Mouse (Mus musculus) brown adipose tissue, adult 24 weeks (tissue): ENCODE measurements around the gene Naa40. TPM values are rescaled to one million over a fixed set of nuclear protein-coding genes. Genes with fewer than 3 reads are reported as not detected.

Source experiments
- H3K27ac ChIP-seq: fragments of 200-500 bp; replicated peaks from 2 replicates; pipeline ENCODE4 v1.5.1; 2012; ENCODE audit warnings: low read depth, mild to moderate bottlenecking, low read length
- H3K4me1 ChIP-seq: fragments of 200-500 bp; 2 replicates; pipeline ENCODE4 v1.6.1; 2012; ENCODE audit warnings: low read length, mixed read lengths; ENCODE audit not compliant: control insufficient read depth, insufficient read depth, insufficient read length
- H3K4me3 ChIP-seq: fragments of 200-500 bp; 2 replicates; pipeline ENCODE4 v1.5.1; 2012; ENCODE audit warnings: low read depth, mild to moderate bottlenecking, low read length, moderate library complexity; ENCODE audit not compliant: insufficient read depth
- polyA plus RNA-seq: library from polyadenylated mRNA; stranded (reverse); fragments of >200 nt; gene quantifications from 2 replicates; pipeline ENCODE4 v1.2.4, GENCODE M21; 2012; ENCODE audit not compliant: missing spikeins, insufficient read depth, insufficient read length

Naa40 gene
- polyA plus RNA-seq: 9.6 and 10.3 TPM in 2 replicates

GRCm38 (mm10) chr19:7240782-7241690, at the start of gene Naa40:
TSS of gene Naa40 (minus strand) at chr19:7241183.
- Histone ChIP-seq H3K4me3 (peak within 1 kb of the TSS; percentile 80), H3K27ac (peak within 1 kb of the TSS; percentile 67), H3K4me1 (peaks cover 5% of the 10 kb centered on the region)

GRCm38 (mm10) chr19:7289767-7290166, 48.8 kb upstream of the Naa40 start:
- Histone ChIP-seq H3K27ac (no peak overlapping the region), H3K4me3 (no peak overlapping the region), H3K4me1 (peaks cover 23% of the 10 kb centered on the region)

GRCm38 (mm10) chr19:7288288-7288687, 47.3 kb upstream of the Naa40 start:
- no peak overlapping the region for H3K4me3 ChIP-seq

GRCm38 (mm10) chr19:7286563-7287315, 45.8 kb upstream of the Naa40 start:
- no peak overlapping the region for H3K27ac ChIP-seq
- peaks cover under 1% of the 10 kb centered on the region; the same call in 1 of the 2 replicates for H3K4me1 ChIP-seq
- no peak overlapping the region for H3K4me3 ChIP-seq

More at GRCm38 (mm10) chr19:7288288-7288687, 47.3 kb upstream of the Naa40 start:
- H3K4me1 ChIP-seq: peaks cover 10% of the 10 kb centered on the region
- no peak overlapping the region for H3K27ac ChIP-seq

- Histone ChIP-seq H3K27ac (no peak overlapping the region), H3K4me3 (no peak overlapping the region), H3K4me1 (peaks cover 15% of the 10 kb centered on the region; the same call in 1 of the 2 replicates)
These were observed 39.8 kb upstream of the Naa40 start for GRCm38 (mm10) chr19:7280557-7281330.

GRCm38 (mm10) chr19:7279114-7279513, 38.1 kb upstream of the Naa40 start:
- no peak overlapping the region for H3K4me3 ChIP-seq
- peaks cover 15% of the 10 kb centered on the region; the same call in 1 of the 2 replicates for H3K4me1 ChIP-seq
- H3K27ac ChIP-seq: no peak overlapping the region

- no peak overlapping the region for H3K27ac ChIP-seq
- no peak overlapping the region for H3K4me3 ChIP-seq
- peaks cover 15% of the 10 kb centered on the region; the same call in 1 of the 2 replicates for H3K4me1 ChIP-seq
These were observed 37.4 kb upstream of the Naa40 start for GRCm38 (mm10) chr19:7278200-7278906.

GRCm38 (mm10) chr19:7276796-7277195, 35.8 kb upstream of the Naa40 start:
- Histone ChIP-seq H3K27ac (no peak overlapping the region), H3K4me1 (peaks cover 15% of the 10 kb centered on the region; the same call in 1 of the 2 replicates), H3K4me3 (no peak overlapping the region)

- Histone ChIP-seq H3K4me3 (no peak overlapping the region), H3K4me1 (peaks cover 15% of the 10 kb centered on the region; the same call in 1 of the 2 replicates), H3K27ac (no peak overlapping the region; the same call in 1 of the 2 replicates)
These were observed 35.2 kb upstream of the Naa40 start for GRCm38 (mm10) chr19:7276053-7276659.

- peaks cover 15% of the 10 kb centered on the region; the same call in 1 of the 2 replicates for H3K4me1 ChIP-seq
- H3K4me3 ChIP-seq: no peak overlapping the region
- H3K27ac ChIP-seq: no peak overlapping the region
These were observed 34.3 kb upstream of the Naa40 start for GRCm38 (mm10) chr19:7275131-7275789.

- Histone ChIP-seq H3K4me1 (peaks cover 17% of the 10 kb centered on the region; the same call in 1 of the 2 replicates), H3K27ac (no peak overlapping the region), H3K4me3 (no peak overlapping the region)
These were observed 33.5 kb upstream of the Naa40 start for GRCm38 (mm10) chr19:7274326-7274990.

GRCm38 (mm10) chr19:7273486-7273885, 32.5 kb upstream of the Naa40 start:
- Histone ChIP-seq H3K4me3 (no peak overlapping the region), H3K27ac (no peak overlapping the region), H3K4me1 (peaks cover 16% of the 10 kb centered on the region)
